Mouse (Mus musculus): ENCODE data around the gene Trmt11.
"Not testable (repeated sequence)": the region's sequence is repeated elsewhere in the genome, so short reads cannot be mapped to it uniquely, and the experiment has no call there.

Trmt11 gene

DNA sequence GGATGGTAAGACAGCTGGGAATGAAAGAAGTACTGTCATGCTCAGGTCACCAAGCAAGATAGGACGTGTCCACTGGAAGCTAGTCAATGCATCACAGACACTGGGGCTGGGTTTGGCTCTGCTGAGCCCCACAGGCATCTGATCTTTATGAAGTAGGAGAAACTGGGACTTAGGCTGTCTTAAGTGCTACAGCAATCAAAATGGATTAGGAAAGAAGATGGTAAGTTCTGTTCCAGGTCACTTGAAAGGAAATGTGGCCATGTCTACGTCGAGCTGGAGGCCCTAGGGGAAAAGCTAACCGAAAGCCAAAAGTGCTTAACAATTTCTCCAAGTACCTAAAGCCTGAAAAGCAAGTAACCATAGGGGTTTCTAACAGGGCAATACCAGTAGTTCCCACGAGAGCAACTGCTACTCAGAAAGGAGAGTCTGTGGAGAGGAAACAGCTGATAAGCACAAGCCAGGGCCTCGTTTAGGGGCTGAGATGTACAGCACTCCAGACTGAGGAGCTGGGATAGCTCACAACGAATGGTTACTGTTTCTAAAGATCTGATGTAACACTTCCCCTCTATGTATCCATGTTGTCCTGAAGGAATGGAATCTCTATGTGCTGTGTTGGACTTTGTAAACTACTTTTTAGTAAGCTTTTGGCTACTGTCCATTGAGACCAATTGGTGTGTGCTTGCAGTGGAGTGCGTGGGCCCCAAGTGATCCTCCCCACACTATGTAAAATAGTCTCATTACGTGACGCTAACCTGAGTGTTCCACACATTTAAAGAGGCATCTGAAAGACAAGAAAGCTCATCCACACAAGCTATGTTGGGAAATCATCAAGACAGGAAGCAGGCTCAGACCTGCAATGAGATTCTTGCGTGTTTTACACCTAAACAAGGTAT lies 44.6 kb downstream of the Trmt11 start:
- no peak for DNase-seq (ENCODE audit: low spot score)

DNA sequence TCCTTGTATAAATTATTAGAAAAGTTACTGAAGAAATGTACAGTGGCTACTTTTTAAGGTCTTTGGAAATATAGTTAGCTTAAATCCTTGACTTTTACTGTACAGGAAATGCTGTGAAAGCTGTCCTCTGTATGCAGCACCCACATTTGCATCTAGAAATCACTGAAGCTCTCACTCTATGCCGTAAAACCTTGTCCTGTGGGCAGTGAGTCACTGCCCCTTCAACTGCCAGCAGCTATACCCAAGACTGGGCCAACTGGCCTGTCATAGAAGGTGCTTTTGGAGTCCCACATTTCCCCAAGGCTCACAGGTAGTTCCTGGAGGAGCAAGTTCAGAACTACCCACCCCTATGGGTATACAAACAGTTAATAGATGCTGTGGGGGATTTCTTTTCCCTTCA lies 48.2 kb downstream of the Trmt11 start:
- no peak for DNase-seq (ENCODE audit: low spot score)

DNA sequence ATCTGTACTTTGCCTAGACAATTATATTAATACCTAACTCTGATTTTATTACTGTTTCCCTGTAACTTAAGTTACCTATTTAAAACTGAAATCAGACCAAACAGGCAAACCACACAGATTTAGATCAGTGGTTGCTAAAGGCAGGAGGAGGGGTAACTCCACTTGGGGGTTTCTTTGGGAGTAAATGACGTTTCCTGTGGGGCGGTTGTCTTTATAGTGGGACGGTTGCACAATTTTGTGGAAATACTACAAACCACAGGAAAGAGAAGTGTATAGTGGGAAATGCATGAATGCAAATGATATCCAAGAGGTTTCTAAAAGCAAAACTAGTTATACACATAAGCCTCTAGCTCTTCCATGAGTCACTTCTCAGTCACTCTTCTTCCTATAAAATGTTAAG lies 50.6 kb downstream of the Trmt11 start:
- DNase-seq (ENCODE audit: low spot score): no peak

DNA sequence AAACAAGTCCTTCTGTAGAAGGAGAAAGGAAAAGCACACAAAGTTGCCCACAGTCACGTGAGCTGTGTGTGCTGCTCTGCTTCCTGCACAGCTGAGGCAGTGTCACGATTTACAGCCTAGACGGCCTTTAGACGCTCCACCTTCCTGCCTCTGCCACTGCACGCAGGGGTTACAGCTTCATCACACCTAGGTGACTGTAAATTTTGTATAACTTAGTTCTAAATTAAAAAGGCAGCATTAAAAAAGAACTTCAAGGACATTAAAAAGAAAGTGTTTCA lies 62.1 kb downstream of the Trmt11 start:
- no peak for DNase-seq (ENCODE audit: low spot score)

DNA sequence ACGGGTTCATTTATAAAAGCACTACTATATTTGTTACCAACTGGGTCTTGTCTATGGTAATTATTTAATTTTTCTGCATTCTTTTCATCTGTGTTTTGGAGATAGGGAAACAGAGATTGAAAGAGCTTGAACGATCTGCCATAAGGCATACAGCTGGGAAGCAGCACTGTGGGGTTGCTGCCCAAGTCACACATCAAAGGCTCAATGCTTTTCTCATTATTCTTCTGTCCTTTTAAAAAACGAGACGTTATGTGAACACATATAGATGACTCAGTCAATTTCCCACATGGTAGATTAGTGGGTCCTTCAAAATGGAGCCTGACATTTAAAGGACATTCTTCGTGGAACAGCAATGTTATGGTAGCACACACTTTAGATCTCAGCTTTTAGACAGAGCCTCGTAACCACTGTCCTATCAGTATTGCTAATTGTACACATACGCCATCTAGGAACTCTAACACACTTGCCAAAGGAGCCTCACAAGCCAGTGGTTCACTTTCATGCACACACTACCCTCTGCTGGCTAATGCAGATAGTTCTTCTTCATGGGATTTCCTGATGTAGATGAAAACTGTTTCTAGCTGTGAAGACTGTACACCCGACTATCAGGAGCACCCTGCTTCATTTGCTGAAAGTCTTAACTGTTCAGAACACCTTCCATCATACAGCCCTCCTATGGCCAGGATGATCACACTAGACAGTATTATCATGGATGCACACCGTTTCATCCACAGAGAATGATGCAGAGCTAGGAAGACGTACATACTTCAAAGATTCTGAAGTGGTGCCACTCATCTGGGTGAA lies 62.6 kb downstream of the Trmt11 start:
- DNase-seq (ENCODE audit: low spot score): no peak

DNA sequence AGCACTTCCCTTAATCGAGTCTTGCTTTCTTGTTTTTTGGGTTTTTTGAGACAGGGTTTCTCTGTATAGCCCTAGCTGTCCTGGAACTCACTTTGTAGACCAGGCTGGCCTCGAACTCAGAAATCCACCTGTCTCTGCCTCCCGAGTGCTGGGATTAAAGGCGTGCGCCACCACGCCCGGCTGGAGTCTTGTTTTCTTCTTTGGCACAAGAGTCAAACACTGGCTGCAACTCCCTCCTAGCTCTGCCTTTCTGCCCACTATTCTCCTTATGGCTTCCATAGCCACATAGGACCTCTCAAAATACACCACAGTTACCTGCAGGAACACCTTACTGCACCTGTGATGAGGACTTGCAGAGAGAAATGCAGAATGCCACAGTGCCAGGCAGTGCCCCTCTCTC lies 64.6 kb downstream of the Trmt11 start:
- not testable (repeated sequence) for DNase-seq (ENCODE audit: low spot score)

DNA sequence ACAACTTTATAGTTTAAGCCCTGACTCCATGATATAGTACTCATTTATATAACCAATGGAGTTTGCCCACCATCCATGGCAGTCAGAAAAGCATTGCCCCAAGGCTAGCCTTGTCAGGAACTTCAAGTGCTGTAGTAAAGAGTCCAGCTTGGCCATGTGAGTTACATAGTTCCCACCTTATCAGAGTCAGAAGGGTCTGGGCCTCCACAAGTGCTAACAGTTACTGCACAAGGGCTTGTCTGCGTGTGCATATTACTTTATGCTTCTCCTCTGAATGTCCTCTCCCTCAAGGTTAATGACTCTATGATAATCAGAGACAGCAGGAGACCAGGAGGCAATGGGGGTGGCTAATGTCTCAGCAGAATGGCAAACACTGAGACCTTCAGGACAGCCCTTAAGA lies 73.4 kb downstream of the Trmt11 start:
- no peak for DNase-seq (ENCODE audit: low spot score)

DNA sequence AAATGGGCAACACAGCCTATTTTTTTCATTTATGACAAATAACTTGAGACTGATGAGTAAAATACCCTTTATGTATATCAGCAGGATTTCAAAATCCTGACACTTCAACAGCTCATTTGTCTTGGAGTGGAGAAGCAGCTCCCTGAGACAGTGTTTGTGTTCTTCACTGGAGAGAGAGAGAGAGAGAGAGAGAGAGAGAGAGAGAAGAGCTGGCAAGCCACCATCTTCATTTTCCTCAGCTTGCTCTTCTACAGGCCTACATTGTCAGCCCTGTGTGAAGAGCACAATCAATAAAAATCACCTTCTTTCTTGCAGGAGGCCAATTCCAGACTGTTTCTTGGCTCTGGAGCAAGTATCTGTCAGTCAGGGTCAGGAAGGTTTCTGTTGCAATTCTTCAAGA lies 78.8 kb downstream of the Trmt11 start:
- DNase-seq (ENCODE audit: low spot score): no peak

DNA sequence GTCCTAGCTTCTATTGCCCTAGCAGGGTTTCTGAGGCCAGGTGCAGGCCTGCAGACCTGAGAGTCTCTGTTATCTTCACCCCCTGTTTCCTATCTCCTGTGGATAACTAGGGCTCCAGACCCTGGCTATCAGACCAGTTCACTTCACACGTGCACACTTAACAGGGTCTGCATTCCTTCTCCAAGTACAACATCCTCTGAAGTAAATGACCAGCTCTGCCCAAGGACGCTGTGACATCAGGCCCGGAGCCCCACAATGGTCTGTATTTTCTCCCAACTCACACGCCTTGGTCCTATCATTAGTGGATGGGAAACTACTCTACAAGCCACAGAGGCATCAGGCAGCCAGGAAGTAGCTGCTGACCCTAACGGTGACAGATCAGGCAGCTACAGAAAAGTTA lies 81.4 kb downstream of the Trmt11 start:
- DNase-seq (ENCODE audit: low spot score): no peak

DNA sequence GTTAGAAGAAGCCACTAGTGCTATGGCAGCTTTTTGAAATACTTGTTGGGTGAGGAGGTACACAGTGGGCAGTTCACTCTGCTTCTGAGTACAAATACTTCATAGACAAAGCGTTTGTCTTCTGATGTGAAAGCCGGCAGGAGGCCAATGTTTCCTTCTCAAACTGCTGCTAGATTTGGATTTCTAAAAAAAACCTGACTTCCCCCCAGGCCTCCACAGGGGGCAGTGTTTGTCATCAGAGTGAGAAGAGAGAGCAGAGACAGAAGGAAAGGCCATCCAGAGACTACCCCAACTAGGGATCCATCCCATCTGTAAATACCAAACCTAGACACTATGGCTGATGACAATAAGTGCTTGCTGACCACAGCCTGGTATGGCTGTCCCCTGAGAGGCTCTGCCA lies 83.3 kb downstream of the Trmt11 start:
- DNase-seq (ENCODE audit: low spot score): no peak

DNA sequence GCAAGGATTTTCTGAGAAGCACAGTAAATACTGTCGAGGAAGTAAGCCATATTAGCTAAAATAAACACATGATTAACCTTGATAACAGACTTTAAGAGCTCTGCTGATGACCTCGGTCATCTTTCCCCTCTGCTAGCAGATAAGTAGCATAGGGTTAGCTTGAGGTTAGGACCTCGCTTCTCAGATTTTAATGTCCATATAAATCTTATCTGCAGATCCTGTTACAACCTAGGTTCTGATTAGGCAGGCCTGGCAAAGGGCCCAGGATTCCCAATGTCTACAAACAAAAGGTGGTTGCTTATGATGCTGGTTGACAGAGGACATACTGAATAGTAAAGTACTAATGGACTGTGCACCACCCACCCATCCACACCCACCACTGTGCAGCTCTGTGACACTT lies 83.8 kb downstream of the Trmt11 start:
- DNase-seq (ENCODE audit: low spot score): no peak

DNA sequence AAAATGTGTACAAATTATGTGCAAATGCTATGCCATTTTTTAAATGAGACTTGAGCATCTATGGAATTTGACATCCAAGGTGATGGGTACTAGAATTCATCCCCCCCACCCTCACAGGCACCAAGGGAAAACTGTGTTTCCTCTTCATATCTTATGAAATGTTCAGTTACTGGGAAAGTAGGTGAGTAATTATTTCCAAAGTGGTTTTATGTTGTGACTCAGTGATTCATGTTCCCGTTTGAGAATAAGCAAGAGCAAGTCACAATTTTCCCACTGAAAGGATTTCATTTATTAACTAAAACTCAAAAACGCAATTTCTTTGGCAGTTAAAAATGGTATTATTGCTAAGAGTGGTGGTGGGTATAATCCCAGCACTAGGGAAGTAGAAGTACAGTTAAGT lies 95.8 kb downstream of the Trmt11 start:
- no peak for DNase-seq (ENCODE audit: low spot score)

DNA sequence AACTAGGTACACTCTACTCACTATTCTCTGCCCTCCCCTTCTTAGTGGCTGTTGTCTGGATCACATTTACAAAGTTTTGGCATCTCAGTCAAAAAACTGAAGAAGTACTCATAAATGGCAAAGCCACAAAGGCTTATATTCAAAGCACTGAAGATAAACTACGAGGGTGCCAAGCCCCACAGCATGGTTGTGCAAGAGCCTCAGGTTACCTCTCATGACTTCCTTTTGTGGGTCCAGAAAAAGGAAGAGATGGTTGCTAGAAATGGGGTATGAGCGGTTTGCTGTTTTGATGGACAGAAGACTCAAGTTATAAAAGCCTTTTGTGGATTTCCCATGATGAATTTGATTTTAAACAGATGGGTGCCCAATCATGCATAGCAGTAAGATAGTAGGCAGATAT lies 97.4 kb downstream of the Trmt11 start:
- DNase-seq (ENCODE audit: low spot score): no peak

DNA sequence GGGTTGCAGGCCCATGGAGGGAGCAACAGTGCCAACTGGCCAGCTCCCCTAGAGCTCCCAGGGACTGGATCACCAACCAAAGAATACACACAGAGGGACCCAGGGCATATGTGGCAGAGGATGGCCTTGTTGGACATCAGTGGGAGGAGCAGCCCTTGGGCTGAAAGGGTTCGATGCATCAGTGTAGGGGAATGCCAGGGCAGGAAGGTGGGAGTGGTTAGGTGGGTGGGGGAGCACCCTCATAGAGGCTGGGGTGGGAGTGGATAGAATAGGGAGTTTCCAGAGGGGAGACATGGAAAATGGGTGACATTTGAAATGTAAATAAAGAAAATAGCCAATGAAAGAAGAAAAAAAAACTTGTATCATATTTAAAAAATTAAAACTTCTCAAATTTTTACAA lies 97.8 kb downstream of the Trmt11 start:
- no peak for DNase-seq (ENCODE audit: low spot score)

DNA sequence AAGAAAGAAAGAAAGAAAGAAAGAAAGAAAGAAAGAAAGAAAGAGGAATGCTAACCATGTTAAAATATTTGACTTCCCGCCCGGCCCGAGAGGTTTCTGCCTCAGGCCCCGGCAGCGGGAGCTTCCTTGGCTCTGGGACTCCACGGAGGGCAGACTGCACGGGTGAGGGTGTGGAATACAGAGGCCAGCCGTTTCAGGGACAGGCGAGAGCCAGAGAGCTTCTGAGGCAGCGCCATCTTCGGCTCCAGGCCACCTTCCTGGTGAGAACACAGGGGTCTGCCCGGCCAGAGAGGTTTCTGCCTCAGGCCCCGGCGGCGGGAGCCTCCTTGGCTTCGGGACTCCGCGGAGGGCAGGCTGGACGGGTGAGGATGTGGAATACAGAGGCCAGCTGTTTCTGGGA lies 102.3 kb downstream of the Trmt11 start:
- not testable (repeated sequence) for DNase-seq (ENCODE audit: low spot score)

Measured in urinary bladder, postnatal 25 days (tissue).